Mouse (Mus musculus): ENCODE measurements around the gene St3gal3.

The St3gal3 gene

GRCm38 (mm10) chr4:117977371-117977770 is 157.3 kb downstream of the St3gal3 start:
- ChIA-PET POLR2A (interaction anchor here in 2 of 4 experiments (0.7 to 1.5 kb wide), 4 partner anchors 11 to 377 kb away, joined by 3 read pairs; no protein-coding TSS in a partner anchor), CTCF (no interaction called here)

- ChIA-PET CTCF (interaction anchor here in 1 of 4 experiments (0.8 kb wide), 1 partner anchor 108 kb away, joined by 3 read pairs; no protein-coding TSS in a partner anchor), POLR2A (interaction anchor here in 3 of 4 experiments (0.5 to 4.7 kb wide), 5 partner anchors 11 to 261 kb away, joined by 3 to 32 read pairs (median 3); partner anchors contain the start of gene Kdm4a (in 1 of the 3))
Observed at GRCm38 (mm10) chr4:117975820-117976219, 158.9 kb downstream of the St3gal3 start.

GRCm38 (mm10) chr4:117974719-117975118 is 160.0 kb downstream of the St3gal3 start:
- POLR2A ChIA-PET = interaction anchor here in 2 of 4 experiments (0.7 to 4.7 kb wide), 5 partner anchors 10 to 46 kb away, joined by 3 to 32 read pairs (median 3); no protein-coding TSS in a partner anchor
- CTCF ChIA-PET = interaction anchor here in 2 of 4 experiments (1.0 to 1.1 kb wide), 2 partner anchors 47 to 638 kb away, joined by 3 read pairs; no protein-coding TSS in a partner anchor

GRCm38 (mm10) chr4:117972999-117973398 is 161.7 kb downstream of the St3gal3 start:
- POLR2A ChIA-PET = interaction anchor here in 2 of 4 experiments (0.6 to 4.7 kb wide), 3 partner anchors 8 to 106 kb away, joined by 3 to 32 read pairs (median 4); no protein-coding TSS in a partner anchor
- CTCF ChIA-PET = interaction anchor here in 1 of 4 experiments (0.5 kb wide), 1 partner anchor 98 kb away, joined by 3 read pairs; no protein-coding TSS in a partner anchor

- CTCF ChIA-PET = interaction anchor here in 1 of 4 experiments (1.6 kb wide), 1 partner anchor 119 kb away, joined by 4 read pairs; no protein-coding TSS in a partner anchor
- POLR2A ChIA-PET = interaction anchor here in 3 of 4 experiments (0.5 to 8.2 kb wide), 50 partner anchors 8 to 414 kb away, joined by 3 to 142 read pairs (median 5); partner anchors contain the start of genes Artn (in 1 of the 3) and Kdm4a (in 1 of the 3)
Observed at GRCm38 (mm10) chr4:117964346-117965025, 170.2 kb downstream of the St3gal3 start.

GRCm38 (mm10) chr4:117957492-117957891 is 177.2 kb downstream of the St3gal3 start:
- CTCF ChIA-PET = interaction anchor here in 1 of 4 experiments (4.6 kb wide), 1 partner anchor 29 kb away, joined by 11 read pairs; the partner anchor contains the start of gene Artn
- POLR2A ChIA-PET = interaction anchor here in 2 of 4 experiments (0.6 to 1.6 kb wide), 10 partner anchors 9 to 1040 kb away, joined by 3 to 12 read pairs (median 4); partner anchors contain the start of gene Dph2 (in 1 of the 2)

- POLR2A ChIA-PET = interaction anchor here in 3 of 4 experiments (0.6 to 12.1 kb wide), 11 partner anchors 8 to 323 kb away, joined by 3 to 142 read pairs (median 3); no protein-coding TSS in a partner anchor
- CTCF ChIA-PET = interaction anchor here in 1 of 4 experiments (0.8 to 1.7 kb wide), 3 partner anchors 10 to 136 kb away, joined by 4 to 7 read pairs (median 4); no protein-coding TSS in a partner anchor
Observed at GRCm38 (mm10) chr4:117947493-117947892, 187.2 kb downstream of the St3gal3 start.

GRCm38 (mm10) chr4:117946639-117947305 is 187.9 kb downstream of the St3gal3 start:
- POLR2A ChIA-PET = interaction anchor here in 3 of 4 experiments (0.8 to 12.1 kb wide), 10 partner anchors 8 to 73 kb away, joined by 3 to 142 read pairs (median 3); no protein-coding TSS in a partner anchor

GRCm38 (mm10) chr4:117943317-117943716 is 191.4 kb downstream of the St3gal3 start:
- POLR2A ChIA-PET = interaction anchor here (0.6 to 4.1 kb wide), 13 partner anchors 8 to 792 kb away, joined by 3 to 27 read pairs (median 3); partner anchors contain the start of gene Artn (in 1 of the 4)
- CTCF ChIA-PET = interaction anchor here in 2 of 4 experiments (0.7 to 1.0 kb wide), 3 partner anchors 14 to 86 kb away, joined by 3 to 4 read pairs (median 3); no protein-coding TSS in a partner anchor

More at GRCm38 (mm10) chr4:117946639-117947305, 187.9 kb downstream of the St3gal3 start:
- CTCF ChIA-PET = interaction anchor here in 1 of 4 experiments (0.8 kb wide), 1 partner anchor 9 kb away, joined by 4 read pairs; no protein-coding TSS in a partner anchor

- ChIA-PET POLR2A (interaction anchor here in 3 of 4 experiments (0.5 to 3.5 kb wide), 8 partner anchors 9 to 443 kb away, joined by 3 to 25 read pairs (median 4); partner anchors contain the start of gene Artn (in 1 of the 3)), CTCF (interaction anchor here in 3 of 4 experiments (0.6 to 1.1 kb wide), 6 partner anchors 8 to 353 kb away, joined by 3 to 4 read pairs (median 4); no protein-coding TSS in a partner anchor)
Observed at GRCm38 (mm10) chr4:117936964-117937363, 197.8 kb downstream of the St3gal3 start.

GRCm38 (mm10) chr4:117934081-117934480 is 200.6 kb downstream of the St3gal3 start:
- ChIA-PET CTCF (no interaction called here), POLR2A (interaction anchor here in 1 of 4 experiments (1.1 to 2.8 kb wide), 4 partner anchors 8 to 75 kb away, joined by 3 to 14 read pairs (median 4); no protein-coding TSS in a partner anchor)

GRCm38 (mm10) chr4:117933248-117933647 is 201.5 kb downstream of the St3gal3 start:
- CTCF ChIA-PET = interaction anchor here in 1 of 4 experiments (1.2 kb wide), 1 partner anchor 18 kb away, joined by 3 read pairs; the partner anchor contains the start of gene Ipo13

GRCm38 (mm10) chr4:117929391-117929881 is 205.3 kb downstream of the St3gal3 start, which contains the start of gene Artn:
TSS of gene Artn (minus strand) at chr4:117929763.
- POLR2A ChIA-PET = interaction anchor here in 2 of 4 experiments (0.6 to 6.8 kb wide), 22 partner anchors 9 to 174 kb away, joined by 3 to 60 read pairs (median 6); partner anchors contain the start of genes Ipo13 (in 2 of the 2) and Atp6v0b (in 1 of the 2)
- CTCF ChIA-PET = interaction anchor here (0.6 to 5.7 kb wide), 36 partner anchors 8 to 392 kb away, joined by 3 to 47 read pairs (median 5); partner anchors contain the start of gene Ipo13 (in 3 of the 4)

More at GRCm38 (mm10) chr4:117933248-117933647, 201.5 kb downstream of the St3gal3 start:
- POLR2A ChIA-PET = interaction anchor here in 2 of 4 experiments (0.6 to 2.8 kb wide), 12 partner anchors 8 to 267 kb away, joined by 3 to 14 read pairs (median 4); partner anchors contain the start of gene Atp6v0b (in 1 of the 2)

GRCm38 (mm10) chr4:117928699-117929241 is 205.9 kb downstream of the St3gal3 start:
- ChIA-PET CTCF (interaction anchor here (0.5 to 5.7 kb wide), 66 partner anchors 7 to 1754 kb away, joined by 3 to 47 read pairs (median 5); partner anchors contain the start of genes Dph2 (in 3 of the 4), Ipo13 (in 3 of the 4), Atp6v0b (in 1 of the 4) and Cdc20 (in 1 of the 4)), POLR2A (interaction anchor here (0.6 to 6.8 kb wide), 38 partner anchors 10 to 772 kb away, joined by 3 to 60 read pairs (median 4); partner anchors contain the start of genes Ipo13 (in 2 of the 4), Atp6v0b (in 1 of the 4) and Rps8 (in 1 of the 4))

GRCm38 (mm10) chr4:117928234-117928633 is 206.5 kb downstream of the St3gal3 start:
- ChIA-PET CTCF (interaction anchor here (0.5 to 5.7 kb wide), 78 partner anchors 8 to 1753 kb away, joined by 3 to 47 read pairs (median 4); partner anchors contain the start of genes Dph2 (in 3 of the 4), Ipo13 (in 3 of the 4), Atp6v0b (in 1 of the 4) and Cdc20 (in 1 of the 4)), POLR2A (interaction anchor here (0.6 to 6.8 kb wide), 41 partner anchors 10 to 772 kb away, joined by 3 to 60 read pairs (median 4); partner anchors contain the start of genes Ipo13 (in 2 of the 4), Atp6v0b (in 1 of the 4) and Rps8 (in 1 of the 4))

Data from embryonic stem cell, embryonic (primary cell).